Mouse (Mus musculus) ES-E14 (cell line): ENCODE results near the gene Map3k5.

Experiments used
- CHD2 ChIP-seq: IDR thresholded peaks from 2 replicates; pipeline ENCODE4 v1.6.1; 2014; ENCODE audit warnings: mild to moderate bottlenecking, low read depth, low read length, inconsistent platforms
- MAFK ChIP-seq: IDR thresholded peaks from 2 replicates; pipeline ENCODE4 v1.6.1; 2014; ENCODE audit warnings: mild to moderate bottlenecking, low read depth, low read length, inconsistent platforms; ENCODE audit not compliant: insufficient read depth
- ZC3H11A ChIP-seq: IDR thresholded peaks from 2 replicates; pipeline ENCODE4 v1.6.1; 2012; ENCODE audit warnings: low read depth, mild to moderate bottlenecking, inconsistent platforms, low read length, borderline replicate concordance
- ZNF384 ChIP-seq: IDR thresholded peaks from 2 replicates; pipeline ENCODE4 v1.6.1; 2012; ENCODE audit warnings: low read depth, low read length, inconsistent platforms

GRCm38 (mm10) chr10:19991866-19992252 lies 57.6 kb downstream of the Map3k5 start:
- no peak for TF ChIP-seq MAFK
- no peak for TF ChIP-seq CHD2
- no peak for TF ChIP-seq ZNF384
- no peak for TF ChIP-seq ZC3H11A
